Mouse (Mus musculus) heart, embryonic 11.5 days (tissue): Measurements from ENCODE around the gene Prkcq. TPM values are rescaled to one million over a fixed set of nuclear protein-coding genes. Genes with fewer than 3 reads are reported as not detected.

ENCODE experiments used
- ATAC-seq: fragments of 200-750 bp; cut with Nextera tagmentation; replicated peaks from 2 replicates; pipeline ENCODE4 v1.8.0; 2017; ENCODE audit warnings: moderate library complexity; ENCODE audit not compliant: insufficient number of reproducible peaks, low FRiP score, low TSS enrichment
- H3K27ac ChIP-seq: fragments of 300-500 bp; sonication (generic); 2 replicates; pipeline ENCODE4 v1.5.1; 2014; ENCODE audit warnings: mild to moderate bottlenecking, low read depth, low read length
- H3K27me3 ChIP-seq: fragments of 300-500 bp; sonication (generic); 2 replicates; pipeline ENCODE4 v1.6.1; 2014; ENCODE audit warnings: mild to moderate bottlenecking, low read length, mixed read lengths; ENCODE audit not compliant: control insufficient read depth, insufficient read depth
- H3K36me3 ChIP-seq: fragments of 300-500 bp; sonication (generic); 2 replicates; pipeline ENCODE4 v1.6.1; 2014; ENCODE audit warnings: mild to moderate bottlenecking, low read length, moderate library complexity, mixed read lengths; ENCODE audit not compliant: control insufficient read depth, insufficient read depth
- H3K4me1 ChIP-seq: fragments of 300-500 bp; sonication (generic); 2 replicates; pipeline ENCODE4 v1.6.1; 2014; ENCODE audit warnings: low read length; ENCODE audit not compliant: control insufficient read depth, insufficient read depth
- H3K4me2 ChIP-seq: fragments of 300-500 bp; sonication (generic); 2 replicates; pipeline ENCODE4 v1.6.1; 2014; ENCODE audit warnings: mild to moderate bottlenecking, moderate library complexity
- H3K4me3 ChIP-seq: fragments of 300-500 bp; sonication (generic); 2 replicates; pipeline ENCODE4 v1.5.1; 2014; ENCODE audit warnings: low read depth, low read length
- H3K9ac ChIP-seq: fragments of 300-500 bp; sonication (generic); 2 replicates; pipeline ENCODE4 v1.6.1; 2014; ENCODE audit warnings: mild to moderate bottlenecking, low read depth, low read length, moderate library complexity
- H3K9me3 ChIP-seq: fragments of 300-500 bp; sonication (generic); replicated peaks from 2 replicates; pipeline ENCODE4 v1.6.1; 2016; ENCODE audit warnings: low read length; ENCODE audit not compliant: control insufficient read depth
- WGBS: fragments of 180-500 bp; shearing (Covaris S2); extraction: QIAGEN DNeasy Blood & Tissue Kit; methylation state at CpG from one replicate; pipeline ENCODE4 v1.1.7; 2014; ENCODE audit not compliant: insufficient replicate concordance; 5-methylcytosine and 5-hydroxymethylcytosine counted together
- polyA plus RNA-seq: library from polyadenylated mRNA; unstranded; fragments of >200 nt; fragmentation: Nextera tagmentation; extraction: Ambion mirVana; gene quantifications from 2 replicates; pipeline ENCODE4 v1.2.1, GENCODE M21; 2014

Prkcq gene
- polyA plus RNA-seq, 1 experiment from 2014 or later = 1.7 TPM

DNA sequence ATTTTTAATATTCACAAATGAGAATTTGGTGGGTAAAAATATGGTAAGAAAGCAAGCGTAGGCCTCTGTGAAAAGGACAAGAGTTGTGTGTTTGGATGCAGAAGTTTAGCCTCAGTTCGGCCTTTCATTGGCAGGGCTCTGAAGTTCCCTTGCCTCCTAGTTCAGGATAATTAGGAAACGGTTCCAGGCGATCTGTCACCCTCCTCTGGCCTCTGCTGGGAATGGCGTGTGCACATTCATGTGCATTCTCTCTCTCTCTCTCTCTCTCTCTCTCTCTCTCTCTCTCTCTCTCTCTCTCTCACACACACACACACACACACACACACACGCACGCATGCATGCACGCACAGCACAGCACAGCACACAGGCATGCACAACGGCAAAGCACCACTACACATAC is 93.5 kb downstream of the Prkcq start:
- Histone ChIP-seq H3K4me2 (no peak overlapping the region), H3K4me3 (no peak overlapping the region), H3K9me3 (no peaks in the 10 kb centered on the region), H3K27me3 (no peaks in the 10 kb centered on the region), H3K9ac (no peak overlapping the region), H3K27ac (no peak overlapping the region), H3K36me3 (no peaks in the 10 kb centered on the region), H3K4me1 (no peaks in the 10 kb centered on the region)
- ATAC-seq = no peak
- WGBS = 72% methylated on average over 9 of the region's 9 CpGs

DNA sequence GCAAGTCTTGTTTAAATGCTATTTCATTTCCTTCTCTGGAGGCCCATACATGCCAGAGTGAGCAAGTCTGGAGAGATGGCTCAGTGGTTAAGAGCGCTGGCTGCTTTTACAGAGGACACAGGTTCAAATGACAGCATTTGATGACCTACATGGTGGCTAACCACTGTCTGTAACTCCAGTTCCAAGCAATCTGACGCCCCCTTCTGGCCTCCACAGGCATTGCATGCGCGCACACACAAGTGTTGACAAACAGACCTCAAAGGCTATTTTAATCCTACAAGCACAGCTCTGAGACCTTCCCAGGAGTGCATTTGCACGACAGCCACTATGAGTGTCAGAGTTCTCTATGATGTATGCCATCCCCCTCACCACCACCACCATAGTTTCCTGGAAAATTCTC is 94.4 kb downstream of the Prkcq start:
- no peaks in the 10 kb centered on the region for H3K9me3 ChIP-seq
- no peak for ATAC-seq
- H3K27ac ChIP-seq = no peak overlapping the region
- no peak overlapping the region for H3K4me3 ChIP-seq
- no peaks in the 10 kb centered on the region for H3K4me1 ChIP-seq
- no peak overlapping the region for H3K9ac ChIP-seq
- no peaks in the 10 kb centered on the region for H3K27me3 ChIP-seq
- H3K4me2 ChIP-seq = no peak overlapping the region
- WGBS = 61% methylated on average over 5 of the region's 5 CpGs
- H3K36me3 ChIP-seq = no peaks in the 10 kb centered on the region

DNA sequence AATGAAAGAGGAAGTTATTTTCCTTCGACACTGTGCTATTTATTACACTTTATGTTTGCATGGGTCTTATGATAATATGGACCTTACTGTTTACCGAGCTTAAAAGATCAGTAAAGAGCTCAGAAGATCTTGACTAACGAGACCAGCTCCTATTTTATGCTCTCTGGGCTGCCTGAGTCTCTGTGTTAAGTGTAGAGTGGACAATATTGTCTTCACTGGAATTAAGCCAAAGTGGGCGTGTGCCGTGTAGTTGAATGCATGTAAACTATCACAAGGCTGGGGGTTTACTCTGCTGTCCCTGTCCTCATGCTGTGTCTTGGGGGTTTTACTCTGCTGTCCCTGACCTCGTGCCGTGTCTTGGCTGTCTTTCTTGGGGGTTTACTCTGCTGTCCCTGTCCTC is 107.1 kb downstream of the Prkcq start:
- Histone ChIP-seq H3K4me1 (no peaks in the 10 kb centered on the region), H3K27ac (no peak overlapping the region), H3K4me3 (no peak overlapping the region), H3K9ac (no peak overlapping the region), H3K9me3 (no peaks in the 10 kb centered on the region), H3K27me3 (no peaks in the 10 kb centered on the region), H3K36me3 (no peaks in the 10 kb centered on the region), H3K4me2 (no peak overlapping the region)
- ATAC-seq = no peak
- 73% methylated on average over 7 of the region's 7 CpGs for WGBS

DNA sequence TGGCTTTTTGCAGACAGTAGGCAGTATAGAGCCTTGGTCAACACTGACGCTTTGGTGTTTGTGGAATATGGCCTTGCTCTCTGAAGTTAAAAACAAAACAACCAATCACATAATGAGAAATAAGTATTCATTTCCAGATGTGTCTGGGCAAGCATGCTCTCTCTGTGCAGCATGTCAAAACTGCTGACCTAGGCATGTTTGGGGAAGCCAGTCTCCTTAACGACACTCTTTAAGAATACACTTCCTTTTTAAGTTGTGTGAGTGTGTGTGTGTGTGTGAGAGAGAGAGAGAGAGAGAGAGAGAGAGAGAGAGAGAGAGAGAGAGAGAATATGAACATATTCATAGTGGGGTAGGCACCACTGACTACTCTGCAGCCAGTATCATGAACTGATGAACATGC is 108.3 kb downstream of the Prkcq start:
- 79% methylated on average over 2 of the region's 2 CpGs for WGBS
- no peak overlapping the region for H3K4me2 ChIP-seq
- no peak overlapping the region for H3K27ac ChIP-seq
- no peaks in the 10 kb centered on the region for H3K9me3 ChIP-seq
- no peaks in the 10 kb centered on the region for H3K36me3 ChIP-seq
- no peaks in the 10 kb centered on the region for H3K4me1 ChIP-seq
- no peak overlapping the region for H3K4me3 ChIP-seq
- H3K9ac ChIP-seq = no peak overlapping the region
- ATAC-seq = no peak
- no peaks in the 10 kb centered on the region for H3K27me3 ChIP-seq

DNA sequence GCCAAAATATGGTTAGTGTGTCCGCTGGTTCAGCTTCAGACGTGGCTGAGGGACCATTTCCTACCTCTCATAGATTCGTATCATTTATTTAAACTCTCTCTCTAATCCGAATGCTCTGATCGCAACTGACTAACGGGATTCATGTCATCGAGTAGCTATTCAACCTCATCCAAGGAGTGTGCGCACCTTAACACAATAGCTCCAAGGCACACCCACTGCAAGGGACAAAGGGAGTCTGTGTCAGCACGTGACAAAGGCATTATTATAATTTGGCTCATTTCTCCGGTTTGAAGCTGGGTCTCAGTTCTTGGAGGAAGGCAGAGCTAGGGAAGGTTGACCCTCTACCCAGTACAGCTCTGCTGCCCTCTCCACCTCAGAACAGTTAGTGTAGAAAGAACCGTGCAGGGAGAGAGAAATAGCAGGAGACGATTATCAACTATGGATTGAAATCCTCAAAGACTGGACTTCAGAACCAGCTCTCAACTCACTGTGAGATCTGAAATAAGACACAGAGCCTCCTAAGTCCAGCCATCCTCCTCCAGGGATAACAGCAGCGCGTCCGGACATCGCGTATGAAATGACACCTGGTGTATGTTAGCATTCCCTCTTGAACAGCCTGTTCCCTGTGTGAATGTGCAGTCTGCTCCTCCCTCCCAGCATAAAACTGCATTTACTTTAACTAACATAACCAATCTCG is 116.1 kb downstream of the Prkcq start:
- no peak overlapping the region for H3K4me2 ChIP-seq
- no peak for ATAC-seq

DNA sequence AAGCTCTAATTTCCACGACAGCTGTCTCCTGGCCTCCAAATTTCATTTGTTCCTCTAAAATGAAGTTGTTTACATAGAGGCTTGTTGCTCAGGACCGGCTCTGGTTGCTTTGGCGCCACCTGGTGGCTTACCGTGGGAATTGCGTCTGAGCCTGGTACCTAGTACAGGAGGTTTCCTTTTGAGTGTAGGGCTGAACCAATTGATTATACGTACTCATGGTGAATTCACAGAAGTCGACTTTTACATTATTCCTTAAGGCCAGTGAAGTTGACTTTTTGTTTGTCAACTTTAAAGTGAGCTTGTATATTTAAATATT is 116.6 kb downstream of the Prkcq start:
- H3K9me3 ChIP-seq = no peaks in the 10 kb centered on the region
- no peak overlapping the region for H3K9ac ChIP-seq
- no peaks in the 10 kb centered on the region for H3K36me3 ChIP-seq
- no peak overlapping the region for H3K4me2 ChIP-seq
- WGBS = 8% methylated on average over 7 of the region's 7 CpGs
- no peak overlapping the region for H3K4me3 ChIP-seq
- H3K27ac ChIP-seq = no peak overlapping the region
- no peaks in the 10 kb centered on the region for H3K4me1 ChIP-seq
- no peak for ATAC-seq
- no peaks in the 10 kb centered on the region for H3K27me3 ChIP-seq

More for the DNA sequence above, 116.1 kb downstream of the Prkcq start:
- WGBS = 78% methylated on average over 18 of the region's 18 CpGs
- Histone ChIP-seq H3K9me3 (no peaks in the 10 kb centered on the region), H3K27ac (no peak overlapping the region), H3K9ac (no peak overlapping the region), H3K27me3 (no peaks in the 10 kb centered on the region), H3K4me3 (no peak overlapping the region), H3K36me3 (no peaks in the 10 kb centered on the region), H3K4me1 (no peaks in the 10 kb centered on the region)

DNA sequence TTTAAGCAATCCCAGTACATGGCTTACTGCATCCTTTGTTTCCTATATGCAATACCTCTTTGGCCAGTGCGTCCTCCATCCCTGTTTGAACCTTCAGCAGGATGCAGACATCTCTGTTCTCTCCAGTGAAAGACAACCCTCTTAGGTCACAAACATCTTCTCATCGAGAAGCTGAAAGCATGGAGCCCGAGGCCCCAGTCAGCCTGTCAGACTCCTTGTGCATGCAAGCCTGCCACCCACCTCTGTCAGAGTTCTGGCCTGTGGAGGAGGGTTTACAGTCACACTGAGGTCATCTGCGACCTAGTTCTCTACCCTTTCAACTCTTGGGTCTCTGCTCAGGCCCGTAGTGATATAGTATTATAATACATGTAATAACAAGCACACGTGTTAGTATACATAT is 119.0 kb downstream of the Prkcq start:
- ATAC-seq = no peak
- H3K27ac ChIP-seq = no peak overlapping the region
- WGBS = 70% methylated on average over 6 of the region's 6 CpGs

DNA sequence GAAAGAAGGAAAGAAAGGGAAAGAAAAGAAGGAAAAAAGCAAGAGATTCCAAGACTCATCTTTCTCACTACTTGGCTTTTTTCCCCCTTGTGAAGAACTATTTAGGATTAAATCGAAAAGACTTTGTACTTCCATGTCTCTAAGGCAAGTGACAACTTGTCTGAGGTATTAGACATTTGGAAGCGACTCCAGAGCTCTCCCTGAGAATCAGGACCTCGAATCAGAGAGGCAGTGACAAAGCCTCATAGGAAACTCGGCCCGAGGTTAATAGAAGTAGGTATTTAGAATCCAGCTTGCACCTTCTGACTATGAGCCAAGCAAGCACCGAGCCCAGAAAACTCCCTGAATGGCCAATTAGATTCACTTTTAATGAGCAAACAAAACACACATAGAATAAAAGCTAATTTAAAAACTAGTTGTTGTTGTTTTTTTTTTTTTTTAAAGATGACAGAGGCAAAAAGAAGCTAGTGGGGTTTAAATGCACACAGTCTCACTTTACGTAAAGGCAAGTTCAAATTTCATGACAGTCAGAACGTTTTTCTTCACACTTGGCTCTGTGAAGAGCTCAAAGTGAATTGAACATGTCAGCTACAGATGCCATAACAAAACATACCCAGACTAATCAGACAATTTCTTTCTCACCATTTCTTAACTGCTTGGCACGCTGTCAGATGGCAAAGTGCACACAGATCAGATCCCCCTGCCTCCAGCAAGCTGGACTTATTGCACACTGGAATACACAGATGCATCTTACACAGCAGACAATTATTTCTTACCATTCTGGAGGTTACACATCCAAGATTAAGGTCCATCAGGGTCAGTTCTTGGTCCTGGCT is 119.9 kb downstream of the Prkcq start:
- Histone ChIP-seq H3K4me1 (no peaks in the 10 kb centered on the region), H3K27me3 (no peaks in the 10 kb centered on the region), H3K36me3 (no peaks in the 10 kb centered on the region), H3K9me3 (no peaks in the 10 kb centered on the region), H3K4me3 (no peak overlapping the region), H3K27ac (no peak overlapping the region), H3K4me2 (no peak overlapping the region), H3K9ac (no peak overlapping the region)
- no peak for ATAC-seq
- 73% methylated on average over 9 of the region's 9 CpGs for WGBS

More for the DNA sequence above, 119.0 kb downstream of the Prkcq start:
- H3K27me3 ChIP-seq = no peaks in the 10 kb centered on the region
- H3K4me1 ChIP-seq = no peaks in the 10 kb centered on the region
- no peak overlapping the region for H3K9ac ChIP-seq
- H3K36me3 ChIP-seq = no peaks in the 10 kb centered on the region
- no peaks in the 10 kb centered on the region for H3K9me3 ChIP-seq
- no peak overlapping the region for H3K4me2 ChIP-seq
- no peak overlapping the region for H3K4me3 ChIP-seq

DNA sequence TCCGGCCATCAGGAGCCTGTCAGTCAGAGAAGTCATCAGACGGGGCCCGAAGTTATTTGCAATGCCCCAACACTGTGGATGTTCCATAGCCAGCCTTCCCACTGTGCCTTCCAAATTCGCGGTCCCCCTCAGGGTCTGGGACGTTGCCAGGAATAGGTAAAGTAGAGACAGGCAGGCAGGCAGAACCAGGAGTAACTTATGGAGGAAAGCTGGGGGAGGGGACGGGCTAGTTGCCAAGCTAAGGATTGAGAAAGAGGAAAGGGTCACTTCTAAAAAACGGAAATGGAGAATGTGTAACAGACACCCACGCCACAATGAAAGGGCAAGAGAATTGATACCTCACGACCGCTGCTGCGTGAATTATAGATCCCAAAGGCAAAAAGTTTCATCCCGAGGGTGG is 121.2 kb downstream of the Prkcq start:
- Histone ChIP-seq H3K27me3 (no peaks in the 10 kb centered on the region), H3K27ac (no peak overlapping the region), H3K4me1 (no peaks in the 10 kb centered on the region), H3K4me2 (no peak overlapping the region), H3K9ac (no peak overlapping the region), H3K36me3 (no peaks in the 10 kb centered on the region), H3K9me3 (no peaks in the 10 kb centered on the region), H3K4me3 (no peak overlapping the region)
- no peak for ATAC-seq
- 81% methylated on average over 13 of the region's 13 CpGs for WGBS
